Mouse (Mus musculus): Measurements from ENCODE around the gene Spata13. TPM values are rescaled to one million over a fixed set of nuclear protein-coding genes. Genes with fewer than 3 reads are reported as not detected.

Spata13 gene
- total and polyA plus RNA-seq, 2 experiments from 2014 or later: 13.9 to 50.9 TPM

DNA sequence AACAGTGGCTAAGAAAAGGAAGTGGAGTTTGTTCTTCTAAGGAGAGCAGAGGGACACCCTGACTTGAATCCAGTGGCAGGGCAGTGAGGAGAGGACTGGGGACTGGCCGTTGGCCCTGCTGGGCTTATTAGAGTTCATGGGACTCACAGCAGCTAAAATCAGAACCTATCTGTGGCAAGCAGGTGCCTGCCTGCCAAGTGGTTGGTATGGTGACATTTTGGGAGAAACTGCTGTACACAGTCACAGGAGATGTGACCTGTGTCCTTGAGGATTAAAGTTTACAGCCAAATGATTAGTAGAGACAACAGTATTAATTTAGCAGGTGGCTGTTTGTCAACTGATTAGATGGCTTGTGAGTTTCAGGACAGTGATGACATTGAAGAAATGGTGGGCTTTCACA lies 172.1 kb downstream of the Spata13 start:
- no peak overlapping the region for H3K27ac ChIP-seq (ENCODE audit: low read depth)
- no peak overlapping the region for H3K4me2 ChIP-seq (ENCODE audit: low read depth, low read length)

GRCm38 (mm10) chr14:60806891-60807344 lies 173.1 kb downstream of the Spata13 start:
- no peak overlapping the region for H3K4me2 ChIP-seq (ENCODE audit: low read depth, low read length)
- no peaks in the 10 kb centered on the region; the same call in 1 of the 2 replicates for H3K4me1 ChIP-seq (ENCODE audit: control insufficient read depth, insufficient read depth)
- DNase-seq (ENCODE audit: low spot score): no peak
- H3K9me3 ChIP-seq (replicated peaks; ENCODE audit: control insufficient read depth, low read length): no peaks in the 10 kb centered on the region
- no peak overlapping the region for H3K27ac ChIP-seq (ENCODE audit: low read depth)
- H3K27me3 ChIP-seq (ENCODE audit: control insufficient read depth, insufficient read depth, low read length): no peaks in the 10 kb centered on the region
- no peak overlapping the region for H3K4me3 ChIP-seq (ENCODE audit: low read depth, low read length)
- no peak overlapping the region for H3K9ac ChIP-seq (replicated peaks; ENCODE audit: low read depth, low read length)
- WGBS: 48% methylated on average over 11 of the region's 11 CpGs
- no peak for TF ChIP-seq EP300 (IDR thresholded peaks at IDR 0.05; ENCODE audit: low read depth)
- no peak for TF ChIP-seq CTCF (IDR thresholded peaks at IDR 0.05; ENCODE audit: low read depth)
- ATAC-seq (ENCODE audit: insufficient read depth, low read depth): no peak
- H3K36me3 ChIP-seq (replicated peaks; ENCODE audit: control insufficient read depth, insufficient read depth, low read length): peaks cover 23% of the 10 kb centered on the region

More for the DNA sequence above, 172.1 kb downstream of the Spata13 start:
- H3K27me3 ChIP-seq (ENCODE audit: control insufficient read depth, insufficient read depth, low read length): no peaks in the 10 kb centered on the region
- H3K4me1 ChIP-seq (ENCODE audit: control insufficient read depth, insufficient read depth): no peaks in the 10 kb centered on the region
- H3K4me3 ChIP-seq (ENCODE audit: low read depth, low read length): no peak overlapping the region
- ATAC-seq (ENCODE audit: insufficient read depth, low read depth) (no peak), DNase-seq (ENCODE audit: low spot score) (no peak)
- no peak overlapping the region for H3K9ac ChIP-seq (replicated peaks; ENCODE audit: low read depth, low read length)
- no peaks in the 10 kb centered on the region for H3K9me3 ChIP-seq (replicated peaks; ENCODE audit: control insufficient read depth, low read length)
- peaks cover 23% of the 10 kb centered on the region for H3K36me3 ChIP-seq (replicated peaks; ENCODE audit: control insufficient read depth, insufficient read depth, low read length)
- TF ChIP-seq EP300 (IDR thresholded peaks at IDR 0.05; ENCODE audit: low read depth) (no peak), CTCF (IDR thresholded peaks at IDR 0.05; ENCODE audit: low read depth) (no peak)
- WGBS: 52% methylated on average over 1 of the region's 1 CpGs

- H3K4me2 ChIP-seq (ENCODE audit: low read depth, low read length): no peak overlapping the region
Observed at GRCm38 (mm10) chr14:60809881-60810280, 176.1 kb downstream of the Spata13 start.

DNA sequence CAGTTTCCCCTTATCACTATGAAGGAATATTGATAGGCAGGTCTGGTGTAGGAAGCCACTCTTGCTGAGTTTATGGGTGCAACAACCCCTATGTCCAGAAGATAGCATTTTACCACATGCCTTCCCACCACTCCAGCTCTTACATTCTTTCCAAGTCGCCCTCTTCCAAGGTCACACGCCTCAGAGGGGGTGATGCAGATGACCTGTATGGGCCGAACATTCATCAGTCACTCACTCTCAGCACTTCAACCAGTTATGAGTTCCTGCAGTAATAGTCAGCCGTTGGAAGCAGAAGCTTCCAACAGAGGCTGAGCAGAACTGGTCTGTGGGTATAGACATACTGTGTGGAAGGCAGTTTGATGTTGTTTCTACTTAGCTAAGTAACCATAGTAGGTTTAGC lies 177.7 kb downstream of the Spata13 start:
- TF ChIP-seq CTCF (IDR thresholded peaks at IDR 0.05; ENCODE audit: low read depth) (no peak), EP300 (IDR thresholded peaks at IDR 0.05; ENCODE audit: low read depth) (no peak)
- H3K4me2 ChIP-seq (ENCODE audit: low read depth, low read length): no peak overlapping the region
- H3K4me3 ChIP-seq (ENCODE audit: low read depth, low read length): no peak overlapping the region
- no peaks in the 10 kb centered on the region; the same call in 1 of the 2 replicates for H3K4me1 ChIP-seq (ENCODE audit: control insufficient read depth, insufficient read depth)
- DNase-seq (ENCODE audit: low spot score) (peak; percentile 24), ATAC-seq (ENCODE audit: insufficient read depth, low read depth) (peak; percentile 53; the same call in 1 of the 2 replicates)
- peaks cover 36% of the 10 kb centered on the region for H3K36me3 ChIP-seq (replicated peaks; ENCODE audit: control insufficient read depth, insufficient read depth, low read length)
- H3K9ac ChIP-seq (replicated peaks; ENCODE audit: low read depth, low read length): no peak overlapping the region
- no peaks in the 10 kb centered on the region for H3K9me3 ChIP-seq (replicated peaks; ENCODE audit: control insufficient read depth, low read length)
- H3K27me3 ChIP-seq (ENCODE audit: control insufficient read depth, insufficient read depth, low read length): no peaks in the 10 kb centered on the region
- no peak overlapping the region for H3K27ac ChIP-seq (ENCODE audit: low read depth)
- WGBS: 45% methylated on average over 4 of the region's 4 CpGs

More at GRCm38 (mm10) chr14:60809881-60810280, 176.1 kb downstream of the Spata13 start:
- Histone ChIP-seq H3K9ac (replicated peaks; ENCODE audit: low read depth, low read length) (no peak overlapping the region), H3K27ac (ENCODE audit: low read depth) (no peak overlapping the region), H3K36me3 (replicated peaks; ENCODE audit: control insufficient read depth, insufficient read depth, low read length) (peaks cover 26% of the 10 kb centered on the region; the same call in 1 of the 2 replicates), H3K4me1 (ENCODE audit: control insufficient read depth, insufficient read depth) (no peaks in the 10 kb centered on the region; the same call in 1 of the 2 replicates), H3K9me3 (replicated peaks; ENCODE audit: control insufficient read depth, low read length) (no peaks in the 10 kb centered on the region), H3K4me3 (ENCODE audit: low read depth, low read length) (no peak overlapping the region), H3K27me3 (ENCODE audit: control insufficient read depth, insufficient read depth, low read length) (no peaks in the 10 kb centered on the region)
- ATAC-seq (ENCODE audit: insufficient read depth, low read depth): no peak
- DNase-seq (ENCODE audit: low spot score): no peak
- no peak for TF ChIP-seq EP300 (IDR thresholded peaks at IDR 0.05; ENCODE audit: low read depth)
- TF ChIP-seq CTCF (IDR thresholded peaks at IDR 0.05; ENCODE audit: low read depth): no peak
- 94% methylated on average over 8 of the region's 8 CpGs for WGBS

Other genes with a start within 250 kb of the Spata13 start
- 2.2 and 2.8 TPM in 2 replicates for gene C1qtnf9, start 134.1 kb downstream of the Spata13 start, total RNA-seq (2014; rRNA removed; ENCODE audit: low replicate concordance)
- 4.6 and 5.4 TPM in 2 replicates for gene C1qtnf9, start 134.1 kb downstream of the Spata13 start, polyA plus RNA-seq (2015; fragmentation: Nextera tagmentation; extraction: Ambion mirVana)
- 49.1 and 60.9 TPM in 2 replicates for gene Mipep, start 150.6 kb downstream of the Spata13 start, total RNA-seq (2014; rRNA removed; ENCODE audit: low replicate concordance)
- 29.2 and 29.3 TPM in 2 replicates for gene Mipep, start 150.6 kb downstream of the Spata13 start, polyA plus RNA-seq (2015; fragmentation: Nextera tagmentation; extraction: Ambion mirVana)

Data from heart, postnatal 0 days (tissue).